8 mouse cellular contexts compared by ENCODE assay signal in the genomic region with DNA sequence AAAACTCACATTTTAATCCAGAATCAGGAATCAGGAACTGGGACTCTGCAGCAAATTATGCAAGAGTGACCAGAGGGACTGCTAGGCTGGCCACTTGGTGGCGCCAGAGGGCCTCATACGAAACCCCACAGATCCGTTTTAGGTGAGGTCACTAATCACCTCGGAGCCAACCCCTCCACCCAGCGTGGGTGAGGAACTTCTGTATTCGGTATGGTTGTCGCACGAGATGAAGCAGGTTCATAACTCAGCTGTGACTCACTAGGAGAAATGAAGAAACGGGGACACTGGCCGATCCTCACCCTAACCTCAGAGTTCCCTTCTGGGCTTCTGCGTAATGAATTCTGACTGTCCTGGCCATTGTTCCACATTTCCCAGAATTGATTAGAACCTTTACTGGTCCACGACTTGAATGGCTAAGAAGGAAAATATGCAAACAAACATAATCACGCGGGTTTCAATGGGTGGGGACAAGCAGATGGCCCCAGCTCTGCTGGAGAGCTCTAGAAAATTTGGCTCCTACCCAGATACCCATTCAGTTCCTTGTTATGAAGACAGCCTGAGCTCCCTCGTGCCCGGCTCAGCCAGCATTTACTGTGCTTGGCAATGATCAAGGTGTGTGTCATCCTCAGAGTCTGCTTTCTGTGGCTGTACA.
DNase-seq lines count a peak whose midpoint lies in the region; ATAC-seq and TF ChIP-seq lines count a peak whose summit lies in the region.

No protein-coding gene starts in this region.

- H3K9me3 ChIP-seq in liver, embryonic 12.5 days (replicated peaks), result no peaks in the 10 kb centered on the region
- no peaks in the 10 kb centered on the region for H3K9me3 ChIP-seq in intestine, embryonic 15.5 days
- peaks cover 11% of the 10 kb centered on the region; the same call in 1 of the 2 replicates for H3K9me3 ChIP-seq in limb, embryonic 14.5 days (ENCODE audit: control insufficient read depth, low read length)
- peaks cover 5% of the 10 kb centered on the region; the same call in 1 of the 2 replicates for H3K9me3 ChIP-seq in neural tube, embryonic 11.5 days (ENCODE audit: control insufficient read depth, low read length)

- DNase-seq in liver, result peak; percentile 64
- DNase-seq in embryo, embryonic 10 days (ENCODE audit: low spot score), result peak; percentile 78
- peak; percentile 87 for DNase-seq in gastrocnemius, postnatal 14 days
- DNase-seq in limb, embryonic 14.5 days (ENCODE audit: low spot score), result peak; percentile 81
- peak; percentile 81 for DNase-seq in neural tube, embryonic 11.5 days (ENCODE audit: low spot score)
- DNase-seq in testis, postnatal 14 days (ENCODE audit: low spot score), result peak; percentile 66

- H3K9ac ChIP-seq in liver, embryonic 12.5 days, result no peak overlapping the region
- H3K9ac ChIP-seq in intestine, embryonic 15.5 days, result no peak overlapping the region
- no peak overlapping the region for H3K9ac ChIP-seq in limb, embryonic 14.5 days (ENCODE audit: low read depth, low read length, severe bottlenecking)
- no peak overlapping the region for H3K9ac ChIP-seq in neural tube, embryonic 11.5 days (ENCODE audit: low read length)

- H3K4me1 ChIP-seq in liver, embryonic 12.5 days, result no peaks in the 10 kb centered on the region
- peaks cover 1% of the 10 kb centered on the region; the same call in 1 of the 2 replicates for H3K4me1 ChIP-seq in intestine, embryonic 15.5 days (replicated peaks)
- H3K4me1 ChIP-seq in limb, embryonic 14.5 days (ENCODE audit: control insufficient read depth, insufficient read depth, low read length), result 0 out of 2 replicates have a peak, but pooled peaks cover 6% of the 10 kb centered on the region
- no peaks in the 10 kb centered on the region for H3K4me1 ChIP-seq in neural tube, embryonic 11.5 days (ENCODE audit: control insufficient read depth, insufficient read depth, low read length)

- H3K36me3 ChIP-seq in liver, embryonic 12.5 days, result no peaks in the 10 kb centered on the region
- no peaks in the 10 kb centered on the region for H3K36me3 ChIP-seq in intestine, embryonic 15.5 days
- no peaks in the 10 kb centered on the region for H3K36me3 ChIP-seq in limb, embryonic 14.5 days (ENCODE audit: control insufficient read depth, insufficient read depth, low read length)
- H3K36me3 ChIP-seq in neural tube, embryonic 11.5 days (ENCODE audit: control insufficient read depth, insufficient read depth, low read length), result no peaks in the 10 kb centered on the region

- intact Hi-C loops in gastrocnemius, postnatal 14 days (cut with DNase I; ENCODE audit: low total_unique reads), result no loop called here

- H3K4me3 ChIP-seq in liver, embryonic 12.5 days, result no peak overlapping the region
- no peak overlapping the region for H3K4me3 ChIP-seq in intestine, embryonic 15.5 days (replicated peaks)
- H3K4me3 ChIP-seq in limb, embryonic 14.5 days (replicated peaks; ENCODE audit: low read length), result no peak overlapping the region
- H3K4me3 ChIP-seq in neural tube, embryonic 11.5 days (ENCODE audit: low read depth, low read length), result no peak overlapping the region

- H3K27me3 ChIP-seq in liver, embryonic 12.5 days (replicated peaks), result no peaks in the 10 kb centered on the region
- H3K27me3 ChIP-seq in intestine, embryonic 15.5 days (replicated peaks), result no peaks in the 10 kb centered on the region
- no peaks in the 10 kb centered on the region for H3K27me3 ChIP-seq in limb, embryonic 14.5 days (ENCODE audit: control insufficient read depth, insufficient read depth, low read length)
- H3K27me3 ChIP-seq in neural tube, embryonic 11.5 days (ENCODE audit: control insufficient read depth, insufficient read depth, low read length), result no peaks in the 10 kb centered on the region

- no peak for ATAC-seq in liver, embryonic 12.5 days
- ATAC-seq in intestine, embryonic 15.5 days, result 0 out of 2 replicates have a peak, but pooled peaks have one; percentile 62
- peak; percentile 74 for ATAC-seq in limb, embryonic 14.5 days (ENCODE audit: low FRiP score, low read depth)
- peak; percentile 16; the same call in 1 of the 2 replicates for ATAC-seq in neural tube, embryonic 11.5 days (ENCODE audit: insufficient read depth, low FRiP score, low TSS enrichment)

- WGBS in liver, embryonic 12.5 days (ENCODE audit: insufficient replicate concordance), result 24% methylated on average over 16 of the region's 16 CpGs
- WGBS in intestine, embryonic 15.5 days, result 42% methylated on average over 16 of the region's 16 CpGs
- WGBS in limb, embryonic 14.5 days, result 31% methylated on average over 16 of the region's 16 CpGs
- 37% methylated on average over 16 of the region's 16 CpGs for WGBS in neural tube, embryonic 11.5 days

- no peak overlapping the region for H3K4me2 ChIP-seq in liver, embryonic 12.5 days
- no peak overlapping the region for H3K4me2 ChIP-seq in intestine, embryonic 15.5 days (replicated peaks)
- H3K4me2 ChIP-seq in limb, embryonic 14.5 days (replicated peaks; ENCODE audit: low read depth, low read length, severe bottlenecking), result no peak overlapping the region
- H3K4me2 ChIP-seq in neural tube, embryonic 11.5 days (ENCODE audit: low read depth), result no peak overlapping the region

- no peak overlapping the region for H3K27ac ChIP-seq in liver, embryonic 12.5 days
- no peak overlapping the region for H3K27ac ChIP-seq in intestine, embryonic 15.5 days
- H3K27ac ChIP-seq in limb, embryonic 14.5 days (replicated peaks; ENCODE audit: low read depth, low read length), result no peak overlapping the region
- no peak overlapping the region for H3K27ac ChIP-seq in neural tube, embryonic 11.5 days (ENCODE audit: low read depth, low read length)

- TF ChIP-seq POLR2A in limb, embryonic 14.5 days (IDR thresholded peaks at IDR 0.05; ENCODE audit: borderline replicate concordance, extremely low read depth, insufficient read depth, insufficient read length), result no peak
